Mouse (Mus musculus): ENCODE data around the gene Zfp770.
A peak's percentile ranks its signal among the peaks of the same experiment; 100 is the strongest.
"Not testable (repeated sequence)": the region's sequence is repeated elsewhere in the genome, so short reads cannot be mapped to it uniquely, and the experiment has no call there.

The Zfp770 gene

GRCm38 (mm10) chr2:114200932-114201559, at the start of gene Zfp770:
Zfp770 (minus strand) TSS chr2:114201469.
- peak; percentile 80 for DNase-seq

DNA sequence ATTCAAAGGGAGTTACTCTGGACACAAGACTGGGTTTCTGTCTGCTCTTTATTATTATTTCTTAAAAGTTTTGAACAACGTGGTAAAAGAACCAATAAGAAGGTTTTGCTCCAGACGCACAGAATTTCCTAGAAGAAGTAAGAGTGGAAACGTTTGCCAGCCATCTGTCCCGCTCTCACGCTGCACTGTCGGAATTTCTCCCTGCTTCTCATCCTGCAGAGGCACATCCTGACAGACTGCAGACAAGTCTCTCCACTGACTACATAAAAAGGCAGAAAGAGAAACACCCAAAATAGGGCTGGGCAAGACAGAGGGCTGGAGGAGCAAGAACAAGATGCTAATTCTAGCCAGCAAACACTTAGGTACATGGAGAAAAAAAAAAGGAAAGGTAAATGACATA, 48.2 kb upstream of the Zfp770 start:
- DNase-seq: no peak

DNA sequence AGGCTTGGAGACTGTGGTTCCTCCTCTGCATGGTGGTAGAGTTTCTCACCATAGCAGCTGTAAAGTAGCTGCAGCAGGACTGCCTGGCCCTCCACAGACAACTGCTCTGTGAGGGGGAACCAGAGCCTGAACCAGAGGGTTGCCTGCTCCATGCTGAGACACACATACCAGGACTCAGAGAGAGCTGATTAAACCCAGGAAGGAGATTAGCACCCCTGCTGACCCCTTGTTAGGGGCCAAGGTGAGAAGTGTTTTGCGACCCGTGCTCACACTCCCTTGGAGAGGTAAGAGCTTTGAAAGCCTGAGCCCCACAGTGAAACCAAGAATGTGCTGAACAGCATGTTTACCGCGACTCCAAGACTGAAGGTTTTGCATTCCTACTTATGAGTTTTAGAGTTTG, 36.4 kb upstream of the Zfp770 start:
- DNase-seq: no peak

DNA sequence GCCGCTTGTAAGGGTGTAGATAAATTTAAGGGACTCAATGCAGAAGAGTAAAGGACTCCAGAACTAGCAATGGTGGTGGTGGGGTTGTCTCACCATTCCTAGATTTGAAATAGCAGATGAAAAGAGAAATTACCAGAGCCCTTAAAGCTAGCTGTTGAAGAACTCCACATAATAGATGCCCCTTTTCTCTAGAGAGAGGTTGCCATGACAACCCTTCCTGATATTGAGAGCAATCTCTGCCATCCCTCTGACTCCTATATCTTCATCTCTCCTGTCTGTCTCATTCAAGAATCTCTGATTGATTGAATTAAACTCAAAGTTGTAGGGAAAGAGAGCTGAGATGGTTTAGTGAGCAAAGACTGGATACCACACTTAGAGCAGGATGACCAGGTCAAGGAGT, 35.3 kb upstream of the Zfp770 start:
- no peak for DNase-seq

- DNase-seq: no peak
Observed at GRCm38 (mm10) chr2:114235584-114235983, 34.3 kb upstream of the Zfp770 start.

- no peak for DNase-seq
Observed at GRCm38 (mm10) chr2:114231248-114231647, 30.0 kb upstream of the Zfp770 start.

- no peak for DNase-seq
Observed at GRCm38 (mm10) chr2:114228672-114229071, 27.4 kb upstream of the Zfp770 start.

DNA sequence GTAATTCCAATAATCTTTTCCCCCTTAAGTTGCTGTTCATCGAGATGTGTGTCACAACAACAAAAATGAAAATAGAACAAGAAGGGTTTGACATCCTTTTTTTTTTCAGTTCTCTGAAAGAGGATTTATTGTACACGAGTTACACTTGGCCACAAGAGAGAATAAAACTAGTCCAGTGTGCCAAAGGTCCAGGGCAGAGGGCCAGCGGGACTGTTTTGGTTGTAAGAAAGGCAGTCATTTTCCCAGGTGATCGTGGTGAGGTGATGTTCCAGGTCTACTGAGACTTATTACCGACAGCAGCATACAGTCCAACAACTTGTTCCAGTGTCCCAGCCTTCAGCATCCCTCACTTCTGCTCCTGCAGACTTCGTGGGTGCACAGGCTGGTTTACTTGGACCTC, 3.8 kb upstream of the Zfp770 start:
- no peak for DNase-seq

- DNase-seq: no peak
Observed at GRCm38 (mm10) chr2:114201574-114201973, 305 bp upstream of the Zfp770 start.

DNA sequence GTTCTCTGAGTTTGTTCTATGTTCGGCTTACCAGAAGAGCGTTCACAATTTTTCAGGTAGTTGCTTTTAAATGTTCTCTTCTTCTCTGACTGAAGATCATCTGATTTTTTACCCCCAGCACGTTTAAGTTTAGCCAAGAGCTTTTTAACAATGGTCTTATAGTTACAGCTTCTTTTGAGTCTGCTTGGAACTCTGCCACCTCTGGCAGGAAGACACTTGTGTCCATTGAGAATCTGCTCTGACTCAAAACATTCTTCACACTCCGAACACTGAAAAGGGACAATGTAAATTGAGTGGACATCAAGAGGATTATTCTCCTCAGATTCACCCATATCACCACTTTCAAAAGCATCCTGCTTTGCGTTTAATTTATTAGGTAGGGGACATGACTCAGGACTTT, 4.8 kb downstream of the Zfp770 start:
- DNase-seq: no peak

DNA sequence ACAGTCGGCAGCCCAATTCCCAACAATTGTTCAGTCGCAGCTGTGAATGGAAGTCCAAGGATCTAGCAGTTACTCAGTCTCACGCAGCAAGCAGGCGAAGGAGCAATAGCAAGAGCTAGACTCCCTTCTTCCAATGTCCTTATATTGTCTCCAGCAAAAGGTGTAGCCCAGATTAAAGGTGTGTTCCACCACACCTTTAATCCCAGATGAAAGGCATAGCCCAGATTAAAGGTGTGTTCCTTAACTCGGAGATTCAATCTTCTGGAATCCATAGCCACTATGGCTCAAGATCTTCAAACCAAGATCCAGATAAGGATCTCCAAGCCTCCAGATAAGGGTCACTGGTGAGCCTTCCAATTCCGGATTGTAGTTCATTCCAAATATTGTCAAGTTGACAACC, 14.3 kb downstream of the Zfp770 start, which contains the start of gene Aqr:
Gene Aqr (minus strand): TSS at position 101 of the 400 bp plus-strand sequence.
- DNase-seq: not testable (repeated sequence)

DNA sequence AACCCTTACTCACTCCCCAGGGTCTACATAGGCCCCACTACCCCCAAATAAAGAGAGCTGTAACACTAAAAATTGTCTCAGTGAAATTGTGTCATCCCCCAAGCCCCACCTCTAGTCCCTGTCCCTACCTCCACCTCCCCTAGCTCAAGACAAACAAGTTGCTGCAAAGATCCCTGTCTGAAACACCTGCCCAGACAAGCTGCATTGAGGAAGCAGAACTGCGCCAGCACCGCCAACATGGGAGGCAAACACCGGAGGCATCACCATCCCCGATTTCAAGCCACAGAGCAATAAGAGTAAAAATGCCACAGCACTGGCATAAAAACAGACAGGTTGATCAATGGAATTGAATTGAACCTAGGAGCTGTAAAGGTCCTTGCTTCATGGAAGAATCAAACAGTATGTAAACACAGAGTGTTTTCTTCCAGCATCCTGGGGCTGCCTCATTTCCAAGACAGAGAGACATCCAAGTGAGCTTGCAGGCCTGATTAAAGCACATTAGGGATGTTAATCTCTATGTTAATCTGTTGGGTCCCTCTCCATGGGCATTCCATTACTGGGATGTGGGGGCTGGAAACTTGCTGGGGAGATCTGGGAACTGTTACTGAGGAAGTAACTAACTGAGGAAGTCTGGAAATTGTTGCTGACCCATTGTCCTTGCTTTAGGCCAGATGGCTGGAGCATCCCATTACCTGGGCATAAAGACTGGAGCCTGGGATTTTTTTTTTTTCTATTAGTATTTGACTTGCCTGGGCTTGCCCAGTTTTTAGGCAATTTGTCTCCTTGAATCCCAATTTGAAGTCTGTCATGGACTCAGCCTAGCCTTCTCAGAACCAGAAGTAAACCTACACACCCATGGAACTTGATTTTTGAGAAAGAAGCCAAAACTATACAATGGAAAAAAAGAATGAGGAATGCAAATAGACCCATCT, 23.2 kb downstream of the Zfp770 start:
- DNase-seq: no peak

DNA sequence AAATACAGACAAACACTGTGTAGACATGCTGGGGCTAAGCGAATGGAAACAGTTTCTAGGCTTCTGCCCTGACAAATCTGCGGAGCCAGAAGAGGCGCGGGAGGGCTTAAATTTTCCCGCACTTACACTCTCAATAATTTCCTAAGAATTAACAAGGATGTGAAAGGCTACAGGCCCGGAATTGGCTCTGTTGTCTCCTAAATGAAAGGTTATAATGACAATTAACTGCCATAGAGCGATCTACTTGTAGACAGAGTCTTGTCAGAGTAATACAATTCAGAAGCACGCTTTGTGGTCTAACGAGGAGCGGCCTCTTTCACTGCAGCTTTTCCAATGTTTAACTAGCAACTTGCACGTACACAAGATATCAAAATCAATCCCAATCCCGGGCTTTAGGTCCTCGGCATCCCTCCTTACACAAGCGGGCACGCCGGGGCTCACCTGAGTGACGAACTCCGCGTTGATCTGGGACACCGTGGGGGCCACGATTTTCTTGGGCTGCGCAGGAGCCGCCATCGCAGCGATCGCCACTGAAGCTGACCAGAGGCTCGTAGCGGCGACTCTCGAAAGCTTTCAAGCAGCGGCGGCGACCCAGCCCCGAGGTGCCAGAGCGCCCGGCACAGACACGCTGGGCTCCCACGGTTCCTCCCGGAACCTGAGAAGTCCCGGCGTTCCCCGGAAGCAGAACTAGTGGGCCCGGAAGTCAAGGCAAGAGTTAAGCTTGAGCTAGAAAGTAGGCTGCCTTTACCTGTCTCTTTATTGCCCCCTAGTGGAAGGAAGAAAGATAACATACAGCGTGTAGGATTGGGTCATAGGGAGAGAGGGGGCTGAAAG, 26.4 kb downstream of the Zfp770 start:
- peak; percentile 76 for DNase-seq

GRCm38 (mm10) chr2:114173248-114173647, 28.0 kb downstream of the Zfp770 start:
- no peak for DNase-seq

- DNase-seq: no peak
Observed at GRCm38 (mm10) chr2:114167837-114168236, 33.4 kb downstream of the Zfp770 start.

DNA sequence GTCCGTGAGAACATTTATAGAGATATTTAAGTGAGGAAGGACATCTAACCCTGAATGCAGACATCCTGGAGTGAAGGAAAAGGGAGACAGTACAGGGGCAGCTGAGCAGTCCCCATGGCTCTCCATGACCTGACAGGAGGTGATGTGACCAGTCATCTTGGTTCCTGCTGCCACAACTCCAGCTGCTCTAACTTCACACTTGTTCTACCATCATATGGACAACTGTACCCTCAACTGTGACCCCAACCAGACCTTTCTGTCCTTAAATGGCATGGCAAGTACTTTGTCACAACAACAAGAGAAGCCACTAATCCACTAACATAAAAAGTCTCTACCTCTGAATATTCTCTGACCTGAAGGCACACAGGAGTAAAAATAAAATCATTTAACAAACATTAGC, 39.3 kb downstream of the Zfp770 start:
- no peak for DNase-seq

DNA sequence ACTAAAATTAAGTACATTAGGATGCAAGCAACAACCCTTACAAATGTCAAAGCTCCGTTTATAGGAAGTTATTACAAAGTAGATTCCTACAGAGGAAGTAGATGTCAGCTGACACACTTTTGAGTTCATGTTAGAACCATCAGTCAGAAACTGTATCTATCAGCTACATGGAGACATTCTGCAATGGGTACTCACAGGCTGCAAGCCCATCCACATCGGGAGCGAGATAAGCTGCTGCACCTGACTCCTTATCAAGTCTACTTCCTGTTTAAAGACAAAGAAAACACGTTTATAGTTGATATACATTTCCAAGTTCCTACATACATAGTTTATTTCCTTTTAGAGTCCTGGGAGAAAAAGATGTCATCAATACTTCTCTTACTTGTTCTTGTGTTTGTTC, 43.9 kb downstream of the Zfp770 start:
- DNase-seq: no peak

DNA sequence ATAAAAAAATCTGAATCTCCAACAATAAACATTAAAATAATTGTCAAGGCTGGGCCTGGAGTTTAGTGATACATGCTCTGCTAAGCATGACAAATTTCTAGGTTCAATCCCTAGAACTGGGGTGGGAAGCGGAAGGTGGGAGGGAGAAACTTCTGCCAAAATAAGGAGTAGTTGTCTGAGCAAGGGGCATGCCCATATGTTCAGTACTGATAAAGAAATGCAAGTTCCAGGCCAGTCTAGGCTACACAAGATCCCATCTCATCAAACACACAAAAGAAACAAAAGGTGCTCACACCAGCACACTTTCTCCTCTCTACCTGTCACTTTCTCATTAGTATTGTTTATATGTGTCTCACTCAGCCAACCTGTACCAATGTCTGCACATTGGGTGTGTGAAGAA, 44.6 kb downstream of the Zfp770 start:
- no peak for DNase-seq

DNA sequence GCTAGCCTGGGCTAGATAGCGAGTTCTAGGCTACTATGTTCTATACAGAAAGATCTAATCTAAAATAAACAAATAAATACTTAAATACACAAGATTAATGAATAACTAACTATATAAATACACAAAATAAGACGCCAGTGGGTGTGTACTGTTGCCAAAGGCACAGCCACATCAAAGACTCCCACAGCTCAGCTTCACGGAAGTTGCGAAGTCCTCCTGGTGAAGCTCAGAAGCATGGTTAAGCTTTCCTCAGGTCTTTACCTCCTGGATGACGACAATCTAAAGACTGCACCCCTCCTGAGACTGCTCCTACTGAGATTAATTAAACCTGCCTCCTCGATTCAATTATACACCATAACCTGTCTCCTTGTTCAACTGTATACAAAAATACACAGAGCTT, 48.0 kb downstream of the Zfp770 start:
- DNase-seq: no peak

DNA sequence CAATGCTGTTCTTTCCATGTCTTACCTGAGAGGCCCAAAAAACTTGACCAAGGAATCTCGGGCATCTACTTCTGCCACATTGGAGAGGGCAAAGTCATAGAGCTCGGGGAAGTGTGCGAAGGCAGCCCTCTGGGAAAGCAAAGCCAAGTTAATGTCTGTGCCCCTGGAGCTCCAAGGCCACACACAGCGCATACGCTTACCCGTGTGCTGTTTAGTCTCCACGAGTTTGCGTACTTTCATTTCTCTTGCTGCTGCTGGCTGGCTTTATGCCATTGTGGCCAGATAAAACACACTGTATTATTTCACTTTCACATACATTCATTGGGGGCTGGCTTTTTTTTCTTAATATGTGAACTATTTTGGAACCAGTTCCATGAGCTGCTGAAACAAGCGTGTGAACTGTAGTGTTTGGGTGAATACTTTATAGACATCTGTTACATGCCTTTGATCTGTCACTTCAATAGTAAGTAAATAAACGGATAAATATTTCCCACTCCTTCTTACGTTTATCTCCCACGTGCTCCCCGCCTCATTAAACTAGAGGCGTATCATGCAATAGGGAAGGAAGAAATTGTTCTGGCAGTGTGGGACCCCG, 54.3 kb downstream of the Zfp770 start:
- DNase-seq: no peak

- peak; percentile 65 for DNase-seq
Observed at GRCm38 (mm10) chr2:114145315-114145801, 55.9 kb downstream of the Zfp770 start.

GRCm38 (mm10) chr2:114144915-114145314, 56.4 kb downstream of the Zfp770 start:
- peak; percentile 62 for DNase-seq

DNA sequence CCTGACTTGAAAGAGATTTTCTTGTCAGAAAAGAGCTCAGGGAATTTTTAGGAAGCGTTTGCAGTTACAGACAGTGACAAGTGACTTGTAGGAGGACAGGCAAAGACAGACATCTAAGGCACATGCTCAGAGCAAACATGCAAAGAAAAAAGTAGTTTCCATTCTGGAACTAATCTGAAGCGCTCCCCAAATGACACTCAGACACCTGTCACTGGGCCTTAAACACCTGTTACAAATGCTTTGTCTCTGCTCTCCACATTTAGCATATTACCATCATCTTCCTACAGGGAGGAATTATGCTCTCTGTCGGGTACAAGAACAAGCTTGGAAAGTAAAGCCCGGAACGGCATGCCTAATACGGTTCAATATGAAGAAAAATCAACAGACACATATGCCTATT, 57.4 kb downstream of the Zfp770 start:
- DNase-seq: no peak
